Mouse (Mus musculus) right cerebral cortex, adult 18-20 months (tissue): ENCODE results near the gene Bcdin3d.

Experiments
- DNase-seq: peaks from one replicate; pipeline ENCODE4 v3.0.0; 2022; ENCODE audit warnings: mixed read lengths

The Bcdin3d gene

DNA sequence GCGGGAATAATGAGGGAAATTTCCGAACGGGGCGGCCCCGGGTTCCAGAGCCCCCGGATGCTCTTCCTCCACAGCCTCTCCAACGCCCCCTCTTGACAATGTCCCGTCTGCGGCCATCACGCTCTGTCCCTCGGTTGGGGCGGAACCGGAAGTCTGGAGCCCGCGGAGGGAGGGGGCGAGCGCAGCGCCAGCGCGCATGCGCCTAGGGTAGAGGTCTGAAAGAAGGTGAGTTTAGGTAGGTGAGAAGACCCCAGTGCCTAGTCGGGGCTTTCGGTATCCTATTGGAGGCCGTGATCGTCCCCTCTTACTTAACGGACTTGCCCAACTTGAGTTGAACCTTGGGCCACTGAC, at the start of gene Bcdin3d:
Gene Bcdin3d (minus strand): TSS at position 155 of the 351 bp plus-strand sequence.
- peak; percentile 88 for DNase-seq

DNA sequence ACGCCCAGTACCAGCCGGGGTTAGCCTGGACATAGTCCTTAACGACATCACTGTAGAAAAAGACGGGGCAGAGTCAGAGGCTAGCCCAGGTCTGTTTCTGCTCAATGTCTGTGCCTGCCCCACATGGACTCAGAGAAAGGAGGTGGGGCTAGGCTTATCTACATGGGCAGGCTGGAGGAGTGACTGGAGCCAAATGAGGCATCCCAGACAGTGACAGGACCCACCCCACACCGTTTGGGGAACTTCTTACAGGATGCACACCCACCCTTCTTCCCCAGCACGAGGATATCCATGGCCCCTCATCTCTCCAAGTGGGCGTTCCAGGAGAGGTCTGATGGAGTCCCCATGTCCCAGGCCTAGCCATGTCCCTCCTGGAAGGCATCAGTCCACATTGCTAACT, 45.8 kb upstream of the Bcdin3d start:
- no peak for DNase-seq

- no peak for DNase-seq
These were observed 45.1 kb upstream of the Bcdin3d start for GRCm38 (mm10) chr15:99519626-99520025.

DNA sequence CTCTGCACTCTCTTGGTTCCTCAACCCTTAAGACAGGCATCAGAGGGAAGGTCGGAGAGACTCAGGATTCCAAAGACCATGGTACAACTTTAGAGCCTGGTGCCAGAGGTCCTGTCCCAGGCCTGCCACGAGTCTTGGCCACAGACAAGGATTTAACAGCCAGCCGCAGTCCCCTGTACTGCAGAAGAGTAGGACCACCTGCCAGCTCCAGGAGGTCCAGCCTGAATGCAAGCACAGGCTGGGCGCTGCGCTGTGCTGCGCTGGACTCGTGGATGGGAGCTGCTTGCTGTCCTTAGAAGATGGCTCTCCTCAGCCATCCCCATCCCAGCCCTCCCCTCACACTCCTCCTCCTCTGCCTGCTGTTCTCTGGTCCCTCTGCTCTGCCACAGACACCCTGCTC, 43.2 kb upstream of the Bcdin3d start:
- DNase-seq: no peak

GRCm38 (mm10) chr15:99516715-99517114, 42.2 kb upstream of the Bcdin3d start:
- DNase-seq: no peak

GRCm38 (mm10) chr15:99511797-99512525, 37.4 kb upstream of the Bcdin3d start:
- no peak for DNase-seq

DNA sequence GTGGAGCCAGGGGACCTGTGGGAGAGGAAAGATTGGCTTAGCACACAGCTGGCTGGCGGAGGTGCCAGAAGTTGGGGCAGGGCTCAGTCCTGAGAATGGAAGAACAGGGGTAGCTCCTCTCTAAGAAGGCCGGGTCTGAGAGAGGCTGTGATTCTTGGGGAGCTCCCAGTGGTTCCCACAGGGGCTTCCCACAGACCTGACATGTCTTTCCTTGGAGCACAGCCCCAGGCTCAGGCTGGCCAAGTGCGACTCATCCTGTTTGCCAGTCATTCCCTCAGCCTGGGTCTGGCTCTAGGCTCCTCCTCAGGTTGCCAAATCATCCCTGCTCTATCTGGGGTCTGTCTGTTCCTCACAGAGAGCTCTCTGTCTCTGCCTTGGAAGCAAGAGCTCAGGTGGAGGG, 36.1 kb upstream of the Bcdin3d start:
- DNase-seq: no peak

DNA sequence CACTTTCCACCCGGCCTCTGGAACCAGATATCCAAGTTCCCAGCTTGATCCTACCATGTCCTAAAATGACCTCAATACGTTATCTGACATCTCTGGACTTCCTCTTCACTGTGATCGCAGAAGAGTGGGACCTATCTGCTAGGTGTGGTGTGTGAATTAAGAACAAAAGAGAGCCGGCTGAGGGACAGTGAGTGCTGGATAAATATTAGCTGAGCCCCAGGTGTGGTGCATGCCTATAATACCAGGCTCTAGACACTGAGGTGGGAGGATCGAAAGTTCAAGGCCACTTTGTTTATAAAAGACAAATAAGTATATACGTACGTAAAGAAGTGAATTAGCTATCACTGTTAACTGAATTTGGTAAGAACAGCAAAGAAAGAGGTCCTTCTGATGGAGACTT, 35.3 kb upstream of the Bcdin3d start:
- no peak for DNase-seq

DNA sequence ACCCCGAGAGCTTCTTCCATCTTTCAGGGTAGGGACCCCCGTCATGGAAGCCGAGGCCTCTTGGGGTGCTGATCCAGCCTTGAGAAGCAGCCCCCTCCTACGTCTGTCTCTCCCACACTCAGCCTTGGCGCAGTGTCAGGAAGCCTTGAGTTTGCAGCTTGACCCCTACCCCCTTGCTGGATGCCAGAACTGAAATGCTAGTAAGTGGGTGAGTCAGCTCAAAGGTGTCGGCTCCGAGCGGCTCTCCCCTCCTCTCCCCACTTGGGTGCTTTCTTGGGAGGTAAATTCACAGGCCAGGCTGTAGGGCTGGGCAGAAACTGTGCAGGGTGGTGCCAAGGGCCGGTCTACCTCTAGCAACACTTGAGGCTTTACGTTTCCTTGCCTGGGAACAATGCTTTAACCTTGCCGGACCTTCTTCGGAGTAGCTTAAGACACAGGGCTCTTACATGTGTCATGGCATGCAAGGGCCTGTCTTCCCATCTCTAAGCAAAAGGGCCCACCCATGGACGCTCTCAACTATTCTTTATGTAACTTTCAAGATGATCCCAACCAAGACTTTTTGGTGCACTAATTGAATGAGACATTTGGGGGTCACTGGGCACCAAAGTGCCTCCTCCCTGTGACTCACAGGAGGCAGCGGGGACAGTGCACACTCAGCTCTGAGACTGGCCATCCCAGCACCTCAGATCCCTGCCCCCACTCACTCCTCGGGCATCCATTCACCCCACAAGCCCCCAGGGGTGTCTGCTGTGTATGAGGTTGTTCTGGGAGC, 31.0 kb upstream of the Bcdin3d start:
- no peak for DNase-seq

GRCm38 (mm10) chr15:99503256-99503655, 28.7 kb upstream of the Bcdin3d start:
- DNase-seq: no peak

DNA sequence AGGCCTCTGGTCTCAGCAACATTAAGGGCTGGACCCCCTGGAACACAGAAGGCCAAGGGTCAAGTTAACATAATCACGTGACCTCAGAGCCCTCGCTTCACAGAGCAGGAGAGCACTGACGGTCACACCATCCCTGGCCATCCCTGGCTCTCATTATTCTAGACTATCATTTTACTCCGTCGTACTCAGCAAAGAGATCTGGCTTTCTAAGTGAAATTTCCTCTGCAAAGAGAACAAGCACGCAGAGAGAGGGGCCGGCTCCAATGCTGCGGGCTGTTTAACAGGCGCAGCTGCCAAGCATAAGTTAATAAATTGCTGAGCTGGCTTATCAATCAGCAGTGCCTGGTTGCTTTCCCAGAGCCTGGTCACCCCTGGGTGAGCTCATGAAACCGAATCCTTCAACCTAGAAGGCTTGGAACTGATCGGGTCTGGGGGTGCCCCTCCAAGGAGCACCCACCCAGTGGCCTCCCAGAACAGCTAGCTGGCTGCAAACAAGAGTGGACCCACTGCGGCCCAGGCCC, 27.8 kb upstream of the Bcdin3d start:
- DNase-seq: no peak

DNA sequence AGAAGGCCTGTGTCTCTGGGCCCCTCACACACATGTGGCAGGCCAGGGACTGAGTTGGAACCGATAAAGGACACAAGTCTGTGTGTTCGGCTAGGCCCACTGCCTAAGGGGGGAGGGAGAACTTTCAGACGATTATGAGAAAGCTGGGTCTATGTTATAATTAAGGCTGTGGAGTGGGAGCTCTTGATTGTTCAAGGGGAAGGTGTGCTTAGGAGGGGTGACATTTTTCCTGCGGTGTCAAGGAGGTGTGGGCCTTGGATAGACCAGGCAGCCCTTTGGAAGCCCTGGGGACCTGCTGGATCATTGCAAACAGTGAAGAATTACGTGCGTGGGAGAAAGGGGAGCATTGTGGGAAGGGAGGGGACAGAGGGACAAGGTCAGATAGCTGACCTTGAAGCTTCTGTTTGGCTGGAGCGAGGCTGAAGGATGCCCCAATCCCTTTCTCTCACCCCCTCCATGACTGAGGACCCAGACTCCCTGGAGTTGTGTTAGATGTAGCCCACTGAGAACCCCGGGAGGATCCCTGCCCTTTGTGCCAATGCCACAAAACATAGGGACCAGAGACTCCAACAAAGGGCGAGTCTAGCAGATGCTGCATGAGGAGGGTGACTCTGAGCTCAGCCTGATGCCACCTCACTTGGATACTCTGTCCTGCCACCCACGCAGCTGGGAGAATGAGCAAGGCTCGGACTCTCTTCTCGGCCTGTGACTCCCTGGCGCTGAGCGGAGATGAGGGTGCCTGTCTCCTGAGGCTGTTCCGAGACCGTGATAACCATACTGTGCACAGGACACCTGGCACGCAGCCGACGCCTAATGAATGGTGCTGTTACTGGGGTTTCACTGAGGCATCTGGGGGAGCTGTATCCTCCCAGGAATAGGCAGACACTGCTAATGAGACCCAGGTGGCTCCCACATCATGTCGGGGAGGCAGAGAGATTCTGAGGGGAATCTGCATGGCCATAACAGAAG, 27.0 kb upstream of the Bcdin3d start:
- peak; percentile 77 for DNase-seq

- no peak for DNase-seq
These were observed 25.8 kb upstream of the Bcdin3d start for GRCm38 (mm10) chr15:99500320-99500719.

- no peak for DNase-seq
These were observed 25.2 kb upstream of the Bcdin3d start for GRCm38 (mm10) chr15:99499726-99500125.

- DNase-seq: no peak
These were observed 24.3 kb upstream of the Bcdin3d start for GRCm38 (mm10) chr15:99498781-99499180.

GRCm38 (mm10) chr15:99498356-99498755, 23.8 kb upstream of the Bcdin3d start:
- no peak for DNase-seq

DNA sequence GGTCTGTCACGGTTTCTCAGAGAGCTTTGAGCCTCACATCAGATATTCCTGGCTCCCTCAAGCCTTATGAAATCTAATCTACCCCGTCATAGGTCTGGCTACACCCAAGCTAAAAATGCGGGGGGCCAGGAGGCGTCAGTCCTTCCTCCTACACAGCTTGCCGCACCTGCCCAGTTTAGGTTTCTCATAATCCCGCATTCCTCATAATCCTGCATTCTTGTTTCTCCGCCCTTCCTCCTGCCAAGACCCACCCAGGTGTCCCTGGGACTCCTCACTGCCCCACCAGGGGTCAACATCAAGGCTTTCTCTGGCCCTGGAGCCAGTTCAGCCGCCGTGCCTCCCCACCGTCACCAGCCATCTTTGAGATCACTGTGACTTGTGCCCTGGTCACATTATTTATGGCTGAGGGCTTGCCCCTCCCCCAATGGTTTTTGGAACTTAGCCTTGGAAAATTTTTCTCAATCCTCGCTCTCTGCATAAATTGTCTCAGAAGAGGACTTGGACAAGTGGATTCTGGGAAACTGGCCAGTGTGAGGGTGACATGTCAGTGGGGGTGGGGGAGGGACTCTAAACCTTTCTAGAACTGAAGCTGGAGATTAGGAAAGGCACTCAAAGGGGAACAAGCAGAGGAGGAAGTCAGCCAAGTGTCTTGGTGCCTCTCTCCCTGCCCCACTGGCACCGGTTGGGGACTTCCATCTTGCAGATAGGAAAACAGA, 23.2 kb upstream of the Bcdin3d start:
- peak; percentile 80 for DNase-seq

- DNase-seq: peak; percentile 73
These were observed 22.5 kb upstream of the Bcdin3d start for GRCm38 (mm10) chr15:99497061-99497460.

DNA sequence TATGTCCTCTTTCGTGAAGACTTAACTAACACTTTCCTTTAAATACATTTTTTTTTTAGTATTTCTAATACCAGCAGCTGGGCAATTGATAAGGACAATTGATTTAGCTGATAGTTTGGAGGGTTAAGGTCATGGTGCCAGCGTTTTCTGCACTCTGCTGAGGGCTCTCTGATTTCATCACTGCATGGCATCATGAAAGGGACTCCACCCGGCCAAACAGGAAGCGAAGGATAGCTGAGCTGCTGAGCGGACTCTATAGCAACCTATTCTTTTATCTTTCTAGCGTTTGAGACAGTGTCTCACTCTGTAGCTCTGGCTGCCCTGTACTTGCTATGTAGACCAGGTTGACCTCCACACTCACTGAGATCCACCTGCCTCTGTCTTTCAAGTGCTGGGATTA, 10.2 kb upstream of the Bcdin3d start:
- no peak for DNase-seq

GRCm38 (mm10) chr15:99475814-99476213, 1.3 kb upstream of the Bcdin3d start:
- no peak for DNase-seq

GRCm38 (mm10) chr15:99473801-99474575, 542 bp downstream of the Bcdin3d start:
- DNase-seq: peak; percentile 40
